Mouse (Mus musculus) embryonic facial prominence, embryonic 15.5 days (tissue): Measurements from ENCODE around the gene Myg1. TPM values are rescaled to one million over a fixed set of nuclear protein-coding genes. Genes with fewer than 3 reads are reported as not detected.

Source experiments
- ATAC-seq: fragments of 200-750 bp; cut with Nextera tagmentation; 2 replicates; pipeline ENCODE4 v1.8.0; 2017; ENCODE audit warnings: low read depth, moderate TSS enrichment; ENCODE audit not compliant: insufficient number of reproducible peaks, low FRiP score, low TSS enrichment
- H3K27ac ChIP-seq: fragments of 300-500 bp; sonication (generic); replicated peaks from 2 replicates; pipeline ENCODE4 v1.5.1; 2015; ENCODE audit warnings: mild to moderate bottlenecking, inconsistent platforms
- H3K27me3 ChIP-seq: fragments of 300-500 bp; sonication (generic); 2 replicates; pipeline ENCODE4 v1.6.1; 2015; ENCODE audit warnings: inconsistent platforms
- H3K36me3 ChIP-seq: fragments of 300-500 bp; sonication (generic); 2 replicates; pipeline ENCODE4 v1.6.1; 2015; ENCODE audit warnings: mild to moderate bottlenecking, inconsistent platforms
- H3K4me1 ChIP-seq: fragments of 300-500 bp; sonication (generic); 2 replicates; pipeline ENCODE4 v1.6.1; 2015; ENCODE audit warnings: inconsistent platforms
- H3K4me2 ChIP-seq: fragments of 300-500 bp; sonication (generic); replicated peaks from 2 replicates; pipeline ENCODE4 v1.6.1; 2015; ENCODE audit warnings: mild to moderate bottlenecking, inconsistent platforms
- H3K4me3 ChIP-seq: fragments of 300-500 bp; sonication (generic); replicated peaks from 2 replicates; pipeline ENCODE4 v1.5.1; 2015; ENCODE audit warnings: mild to moderate bottlenecking, inconsistent platforms
- H3K9ac ChIP-seq: fragments of 300-500 bp; sonication (generic); 2 replicates; pipeline ENCODE4 v1.6.1; 2015; ENCODE audit warnings: inconsistent platforms
- H3K9me3 ChIP-seq: fragments of 300-500 bp; sonication (generic); replicated peaks from 2 replicates; pipeline ENCODE4 v1.6.1; 2016; ENCODE audit warnings: inconsistent platforms
- WGBS: fragments of 180-500 bp; shearing (Covaris S2); methylation state at CpG from one replicate; pipeline ENCODE4 v1.1.7; 2015; 5-methylcytosine and 5-hydroxymethylcytosine counted together
- polyA plus RNA-seq: library from polyadenylated mRNA; unstranded; fragments of >200 nt; fragmentation: Nextera tagmentation; extraction: Ambion mirVana; gene quantifications from 2 replicates; pipeline ENCODE4 v1.2.1, GENCODE M21; 2015

Gene Myg1
- polyA plus RNA-seq, 1 experiment from 2014 or later, result 95.6 TPM

DNA sequence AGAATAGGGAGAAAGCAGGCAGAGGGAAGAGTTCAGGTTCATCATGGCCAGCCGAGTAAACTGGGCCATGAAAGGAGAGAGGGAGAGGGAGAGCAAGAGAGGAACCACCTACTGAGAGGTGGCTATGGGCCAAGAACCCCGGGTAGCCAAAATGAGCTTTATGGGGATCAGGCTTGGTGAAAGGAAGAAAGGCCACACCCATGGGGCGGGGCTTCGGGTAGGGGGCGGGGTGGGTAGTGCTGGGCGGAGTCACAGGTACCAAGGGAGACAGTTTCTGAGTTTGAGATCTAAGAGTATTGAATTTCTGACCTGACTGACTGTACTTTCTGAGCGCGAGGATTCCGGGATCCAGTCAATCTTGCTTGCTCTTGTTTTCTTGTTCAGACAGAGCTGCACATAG lies 55.1 kb downstream of the Myg1 start:
- Histone ChIP-seq H3K27me3 (no peaks in the 10 kb centered on the region), H3K27ac (no peak overlapping the region), H3K36me3 (no peaks in the 10 kb centered on the region), H3K9ac (no peak overlapping the region), H3K4me1 (no peaks in the 10 kb centered on the region), H3K4me3 (no peak overlapping the region), H3K9me3 (no peaks in the 10 kb centered on the region), H3K4me2 (no peak overlapping the region)
- 50% methylated on average over 9 of the region's 9 CpGs for WGBS
- no peak for ATAC-seq

Other genes with a start within 250 kb of the Myg1 start
- 45.5 and 57.2 TPM in 2 replicates for gene Tns2, start 231.3 kb upstream of the Myg1 start, polyA plus RNA-seq
- 27.4 and 31.7 TPM in 2 replicates for gene Spryd3, start 195.5 kb upstream of the Myg1 start, polyA plus RNA-seq
- gene Igfbp6, start 187.3 kb upstream of the Myg1 start, polyA plus RNA-seq, result 8.3 and 8.8 TPM in 2 replicates
- gene Soat2, start 181.2 kb upstream of the Myg1 start, polyA plus RNA-seq, result 0.21 and 0.41 TPM in 2 replicates
- 61.5 and 62.7 TPM in 2 replicates for gene Zfp740, start 128.5 kb upstream of the Myg1 start, polyA plus RNA-seq
- 99.1 and 106 TPM in 2 replicates for gene Csad, start 127.0 kb upstream of the Myg1 start, polyA plus RNA-seq
- 5.8 and 6.8 TPM in 2 replicates for gene Itgb7, start 99.8 kb upstream of the Myg1 start, polyA plus RNA-seq
- gene Rarg, start 74.2 kb upstream of the Myg1 start, polyA plus RNA-seq, result 112 and 123 TPM in 2 replicates
- gene Gm9918, start 61.1 kb upstream of the Myg1 start, polyA plus RNA-seq, result 1.6 and 1.7 TPM in 2 replicates
- gene Mfsd5, start 52.3 kb upstream of the Myg1 start, polyA plus RNA-seq, result 84.0 and 88.6 TPM in 2 replicates
- 20.2 and 24.5 TPM in 2 replicates for gene Espl1, start 35.4 kb upstream of the Myg1 start, polyA plus RNA-seq
- gene Pfdn5, start 5.6 kb upstream of the Myg1 start, polyA plus RNA-seq, result 398 and 407 TPM in 2 replicates
- 61.2 and 63.0 TPM in 2 replicates for gene Aaas, start 19.1 kb downstream of the Myg1 start, polyA plus RNA-seq
- 35.4 and 35.8 TPM in 2 replicates for gene Sp7, start 35.5 kb downstream of the Myg1 start, polyA plus RNA-seq
- gene Sp1, start 74.4 kb downstream of the Myg1 start, polyA plus RNA-seq, result 10.0 and 11.8 TPM in 2 replicates
- gene Amhr2, start 113.7 kb downstream of the Myg1 start, polyA plus RNA-seq, result 0.59 and 0.75 TPM in 2 replicates
- 89.4 and 93.7 TPM in 2 replicates for gene Prr13, start 127.3 kb downstream of the Myg1 start, polyA plus RNA-seq
- gene Pcbp2, start 138.8 kb downstream of the Myg1 start, polyA plus RNA-seq, result 223 and 231 TPM in 2 replicates
- 5.1 TPM in 1 of 2 replicates, not detected in the other for gene Gm10337, start 172.0 kb downstream of the Myg1 start, polyA plus RNA-seq
- 19.8 and 21.3 TPM in 2 replicates for gene Map3k12, start 185.4 kb downstream of the Myg1 start, polyA plus RNA-seq
- 83.9 and 94.7 TPM in 2 replicates for gene Tarbp2, start 186.5 kb downstream of the Myg1 start, polyA plus RNA-seq
- gene Npff, start 193.2 kb downstream of the Myg1 start, polyA plus RNA-seq, result 3.8 and 3.9 TPM in 2 replicates